ENCODE assay signal across 14 mouse cellular contexts in genomic region chr12:75453027-75453426, GRCm38 (mm10). TPM values are rescaled to one million over a fixed set of nuclear protein-coding genes. Genes with fewer than 3 reads are reported as not detected.
DNase-seq lines count a peak whose midpoint lies in the region; ATAC-seq and TF ChIP-seq lines count a peak whose summit lies in the region.
"Had no signal": no experiment of that assay in that cellular context is flagged by ENCODE, and none has a peak within 500 bp of the region (broad histone marks: within the 10 kb centered on the region; RNA-seq: fewer than 3 reads in every experiment).

No protein-coding gene starts in this region.

- H3K9me3 ChIP-seq in forebrain, postnatal 0 days (ENCODE audit: low read length): no peaks in the 10 kb centered on the region
- H3K9me3 ChIP-seq in forebrain, embryonic 13.5 days (replicated peaks): no peaks in the 10 kb centered on the region
- H3K9me3 ChIP-seq: liver, embryonic 15.5 days; stomach, embryonic 15.5 days had no signal

- peaks cover 20% of the 10 kb centered on the region for H3K36me3 ChIP-seq in forebrain, postnatal 0 days (ENCODE audit: insufficient read depth)
- H3K36me3 ChIP-seq in forebrain, embryonic 13.5 days (ENCODE audit: poor library complexity, severe bottlenecking): peaks cover 53% of the 10 kb centered on the region

- no peaks in the 10 kb centered on the region for H3K4me1 ChIP-seq in forebrain, postnatal 0 days (ENCODE audit: insufficient read depth)
- no peaks in the 10 kb centered on the region for H3K4me1 ChIP-seq in forebrain, embryonic 13.5 days
- H3K4me1 ChIP-seq: liver, embryonic 15.5 days; stomach, embryonic 15.5 days had no signal

- H3K4me2 ChIP-seq in forebrain, postnatal 0 days (ENCODE audit: low read depth): no peak overlapping the region
- no peak overlapping the region for H3K4me2 ChIP-seq in forebrain, embryonic 13.5 days
- H3K4me2 ChIP-seq: liver, embryonic 15.5 days; stomach, embryonic 15.5 days had no signal

- WGBS in forebrain, postnatal 0 days: 80% methylated on average over 4 of the region's 4 CpGs
- 79% methylated on average over 4 of the region's 4 CpGs for WGBS in forebrain, embryonic 13.5 days

- TF ChIP-seq CTCF in forebrain, postnatal 0 days (IDR thresholded peaks at IDR 0.05; ENCODE audit: low read depth): peak; percentile 37; the same call in 1 of the 2 replicates

- H3K9ac ChIP-seq in forebrain, postnatal 0 days: no peak overlapping the region
- H3K9ac ChIP-seq in forebrain, embryonic 13.5 days: no peak overlapping the region
- H3K9ac ChIP-seq: liver, embryonic 15.5 days; stomach, embryonic 15.5 days had no signal

- H3K4me3 ChIP-seq in forebrain, postnatal 0 days (ENCODE audit: low read depth, low read length): no peak overlapping the region
- H3K4me3 ChIP-seq in forebrain, embryonic 13.5 days: no peak overlapping the region
- H3K4me3 ChIP-seq: liver, embryonic 15.5 days; stomach, embryonic 15.5 days had no signal

- no peak for DNase-seq in forebrain, postnatal 0 days
- DNase-seq in lung, postnatal 10 days: peak; percentile 11
- no peak for DNase-seq in lung, postnatal 4 days
- DNase-seq in ES-CJ7 (ENCODE audit: low read depth, low spot score): peak; percentile 33
- peak; percentile 50 for DNase-seq in induced T-regulatory cell, adult 2 months (ENCODE audit: low read depth)
- no peak for DNase-seq in ovary, postnatal 14 days (ENCODE audit: low spot score)
- DNase-seq in spleen, adult 12 weeks (ENCODE audit: low spot score): no peak
- DNase-seq: cerebellum, adult 11-12 months; kidney, adult 18-20 months had no signal

- no peak overlapping the region for H3K27ac ChIP-seq in forebrain, postnatal 0 days (ENCODE audit: low read depth, low read length)
- H3K27ac ChIP-seq in forebrain, embryonic 13.5 days: no peak overlapping the region
- H3K27ac ChIP-seq: liver, embryonic 15.5 days; stomach, embryonic 15.5 days had no signal

- no peaks in the 10 kb centered on the region for H3K27me3 ChIP-seq in forebrain, postnatal 0 days (ENCODE audit: insufficient read depth, low read length)
- no peaks in the 10 kb centered on the region for H3K27me3 ChIP-seq in forebrain, embryonic 13.5 days
- H3K27me3 ChIP-seq: liver, embryonic 15.5 days; stomach, embryonic 15.5 days had no signal

- no peak for ATAC-seq in forebrain, postnatal 0 days
- no peak for ATAC-seq in forebrain, embryonic 13.5 days
- ATAC-seq: midbrain, embryonic 16.5 days had no signal

RNA-seq across cellular contexts. Expression of gene Gphb5, which starts 36.4 kb away (rescaled TPM):
- not detected in 2 replicates for total RNA-seq in forebrain, postnatal 0 days (2014; rRNA removed)
- polyA plus RNA-seq in forebrain, postnatal 0 days (2015; fragmentation: Nextera tagmentation; extraction: Ambion mirVana): not detected in 2 replicates
- not detected in 2 replicates for polyA plus RNA-seq in forebrain, embryonic 13.5 days (2015; fragmentation: Nextera tagmentation; extraction: Ambion mirVana)
- polyA plus RNA-seq: heart, embryonic 14.5 days; liver, embryonic 15.5 days; midbrain, embryonic 16.5 days; stomach, embryonic 15.5 days had no signal

Comparison
In these comparisons a context has a peak if more than half of its experiments do, and no peak if none do; other contexts are left out.
1. DNase-seq: peak in lung, postnatal 10 days (single experiment), ES-CJ7 (single experiment) and induced T-regulatory cell, adult 2 months (single experiment); none in forebrain, postnatal 0 days (single experiment), lung, postnatal 4 days (0 of 2), ovary, postnatal 14 days (single experiment) and spleen, adult 12 weeks (single experiment).